Mouse (Mus musculus) kidney, postnatal 10 days (tissue): ENCODE data around the gene Fryl.
"Not testable (repeated sequence)": the region's sequence is repeated elsewhere in the genome, so short reads cannot be mapped to it uniquely, and the experiment has no call there.

ENCODE experiments used
- DNase-seq: peaks from one replicate; pipeline ENCODE4 v3.0.0; 2021; ENCODE audit warnings: mixed read lengths

Fryl gene

DNA sequence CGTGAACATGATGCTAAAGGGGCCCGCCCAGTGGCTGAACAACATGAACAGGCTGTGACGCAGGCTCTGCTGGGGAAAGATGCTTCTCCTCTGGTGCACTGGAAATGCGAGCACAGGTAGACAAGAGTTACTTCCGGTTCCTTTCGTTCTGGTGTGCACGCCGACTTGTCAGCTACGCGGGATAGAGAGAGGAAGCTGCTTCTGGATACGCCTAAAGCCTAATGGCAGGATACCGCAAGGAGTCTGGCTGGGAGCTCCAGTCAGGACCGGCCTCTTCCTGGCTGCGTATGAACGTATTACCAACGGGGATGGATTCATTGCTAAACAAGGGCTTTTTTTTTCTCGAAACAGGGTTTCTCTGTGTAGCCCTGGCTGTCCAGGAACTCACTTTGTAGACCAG, 167.3 kb downstream of the Fryl start:
- DNase-seq, result no peak

DNA sequence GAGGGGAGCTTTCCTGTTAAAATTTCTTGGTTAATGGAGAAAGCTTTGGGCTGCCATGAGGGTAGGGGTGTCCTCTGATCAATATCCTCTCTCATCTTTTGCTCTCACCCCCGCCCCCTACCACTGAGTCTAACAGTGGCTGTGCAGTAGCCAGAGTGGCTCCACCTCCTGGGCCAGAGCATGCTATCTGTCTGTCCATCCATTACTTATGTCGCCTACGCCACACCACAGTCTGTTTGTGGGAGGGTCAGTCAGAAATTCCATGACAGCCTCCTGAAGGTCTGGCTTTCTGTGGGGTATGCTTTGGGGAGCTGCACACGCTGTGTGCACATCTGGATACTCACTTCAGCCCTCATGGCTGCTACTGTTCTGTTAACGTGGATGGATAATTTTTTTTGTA, 174.9 kb downstream of the Fryl start:
- DNase-seq, result no peak

DNA sequence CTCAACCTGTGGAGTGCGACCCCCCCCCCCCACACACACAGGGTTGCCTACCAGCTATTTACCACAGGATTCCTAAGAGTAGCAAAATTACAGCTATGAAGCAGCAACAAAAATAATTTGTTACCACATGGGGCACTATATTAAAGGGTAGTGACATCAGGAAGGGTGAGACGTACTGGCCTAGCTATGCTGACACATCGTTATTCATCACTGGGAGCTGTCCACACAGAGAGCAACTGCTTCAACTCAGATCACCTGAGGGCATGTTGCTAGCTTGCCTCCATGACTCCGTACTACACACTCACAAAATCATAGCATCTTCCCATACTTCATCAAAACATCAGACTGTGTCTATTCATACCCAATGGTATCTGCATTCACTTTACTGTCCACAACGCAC, 176.6 kb downstream of the Fryl start:
- no peak for DNase-seq

DNA sequence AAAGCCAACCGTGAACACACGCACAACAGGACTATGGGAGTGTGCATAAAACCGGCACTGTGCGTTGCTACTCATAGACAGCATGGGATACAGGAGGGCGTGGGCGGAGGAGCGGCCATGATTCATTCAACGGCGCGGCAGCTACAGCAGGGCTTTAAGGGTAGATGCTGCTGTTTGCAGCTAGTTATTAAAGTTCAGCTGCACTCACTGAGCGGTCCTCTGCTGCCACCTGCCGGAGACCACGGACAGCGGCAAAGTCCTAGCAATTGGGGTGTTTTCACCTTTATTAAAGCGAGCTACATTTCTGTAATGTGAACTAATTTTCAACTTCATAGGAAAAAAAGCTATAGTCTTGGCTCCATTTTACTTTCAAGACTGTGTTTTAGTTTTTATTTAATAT, 185.1 kb downstream of the Fryl start:
- DNase-seq, result peak; percentile 91

DNA sequence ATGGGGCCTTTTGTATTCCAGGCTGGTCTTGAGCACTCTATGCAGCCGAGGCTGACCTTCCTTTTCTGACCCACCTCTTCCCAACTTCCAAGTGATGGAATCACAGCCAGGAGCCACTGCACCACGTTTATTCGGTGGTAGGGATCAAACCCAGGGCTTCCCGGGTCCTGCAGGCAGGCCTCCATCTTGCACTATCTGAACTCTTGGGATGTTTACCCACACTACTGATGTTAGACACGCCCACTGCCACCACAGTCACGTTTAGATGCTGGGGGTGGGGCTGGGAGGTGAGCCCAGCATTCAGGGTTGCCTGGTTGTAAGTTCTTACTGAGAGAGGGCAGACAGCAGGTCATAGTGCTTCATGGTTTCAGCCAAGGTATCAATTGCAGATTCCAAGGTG, 189.5 kb downstream of the Fryl start:
- no peak for DNase-seq

DNA sequence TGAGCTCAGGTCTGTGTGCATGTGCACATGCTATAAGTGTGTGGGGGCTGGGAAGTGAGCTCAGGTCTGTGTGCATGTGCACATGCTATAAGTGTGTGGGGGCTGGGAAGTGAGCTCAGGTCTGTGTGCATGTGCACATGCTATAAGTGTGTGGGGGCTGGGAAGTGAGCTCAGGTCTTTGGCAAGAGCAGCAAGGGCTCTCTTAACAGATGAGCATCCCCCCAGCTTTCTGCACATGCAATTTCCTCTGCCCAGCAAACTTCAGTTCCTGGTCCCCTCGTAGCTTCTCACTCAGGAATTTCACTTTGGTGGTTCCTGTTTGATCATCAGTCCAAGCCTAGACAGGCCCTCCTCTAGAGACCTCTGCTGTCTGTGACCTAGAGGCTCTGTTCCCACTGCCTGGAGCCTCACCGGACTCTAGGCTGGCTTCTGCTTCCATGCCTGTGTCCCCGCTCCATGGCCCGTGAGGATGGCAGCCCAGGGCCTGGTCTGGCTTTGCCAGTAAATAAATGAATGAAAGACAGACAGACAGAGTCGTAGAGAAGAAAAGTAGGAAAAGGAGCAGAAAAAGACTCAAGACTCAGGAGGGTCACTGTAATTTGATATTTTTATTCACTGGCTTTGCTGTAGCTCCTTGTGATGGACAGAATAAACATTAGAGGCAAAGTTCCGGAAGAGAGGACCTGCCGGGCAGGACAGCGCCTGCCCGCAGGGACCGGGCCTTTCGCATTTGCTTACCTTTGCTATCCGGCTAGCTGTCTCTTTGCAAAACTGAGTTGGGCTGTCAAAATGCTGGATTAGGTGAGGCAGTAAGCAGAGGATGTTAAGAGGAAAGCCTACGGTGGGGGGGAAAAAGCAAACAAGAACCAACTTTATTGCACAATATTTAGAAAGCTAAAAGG, 192.4 kb downstream of the Fryl start:
- DNase-seq, result no peak

DNA sequence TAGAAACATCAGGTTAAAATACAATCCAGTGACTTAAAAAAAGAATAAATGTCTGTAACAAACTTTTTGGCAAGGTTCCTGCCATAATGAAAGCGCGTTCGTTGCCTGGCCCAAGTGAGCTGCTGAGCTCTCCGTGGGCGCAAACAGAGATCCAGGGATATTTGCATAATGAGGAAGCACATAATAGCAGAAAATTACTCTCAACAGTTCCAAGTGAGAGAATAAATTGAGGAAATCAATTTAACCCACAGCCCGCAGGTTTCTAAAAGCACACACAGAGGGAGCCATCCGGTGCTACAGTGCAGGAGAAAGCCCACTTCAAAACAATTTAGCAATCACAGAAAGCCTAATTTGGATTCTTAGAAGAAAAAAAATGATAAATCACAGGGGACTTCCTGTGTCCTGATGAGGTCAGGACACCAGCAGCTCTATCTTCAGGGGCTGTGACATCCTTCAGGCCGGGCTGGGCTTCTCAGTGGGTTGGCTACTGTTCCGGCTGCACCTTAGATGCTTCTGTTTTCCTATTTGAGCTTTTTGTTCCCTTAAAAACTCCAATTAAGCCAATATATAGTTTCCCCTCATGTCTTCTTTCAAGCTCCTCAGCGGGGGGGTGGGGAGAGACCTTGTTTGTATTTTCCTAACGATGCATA, 194.8 kb downstream of the Fryl start:
- no peak for DNase-seq

DNA sequence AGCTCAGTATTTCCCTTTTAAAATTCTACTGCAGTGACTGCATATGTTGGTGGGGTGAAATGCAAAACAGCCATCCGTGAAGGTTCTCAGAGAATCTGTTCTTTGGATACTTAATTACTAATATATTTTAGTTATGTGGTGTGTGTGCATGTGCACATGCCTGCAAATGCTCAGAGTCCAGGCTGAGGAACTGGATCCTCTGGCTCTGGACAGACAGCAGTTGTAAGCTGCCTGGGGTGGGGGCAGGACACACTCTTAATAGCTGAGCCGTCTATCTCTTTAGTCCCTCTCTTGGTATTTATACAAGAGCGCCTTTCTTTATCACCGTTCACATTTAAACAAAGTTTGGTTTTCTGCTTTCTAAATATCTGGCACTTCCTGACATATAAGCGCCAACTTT, 199.5 kb downstream of the Fryl start:
- no peak for DNase-seq

DNA sequence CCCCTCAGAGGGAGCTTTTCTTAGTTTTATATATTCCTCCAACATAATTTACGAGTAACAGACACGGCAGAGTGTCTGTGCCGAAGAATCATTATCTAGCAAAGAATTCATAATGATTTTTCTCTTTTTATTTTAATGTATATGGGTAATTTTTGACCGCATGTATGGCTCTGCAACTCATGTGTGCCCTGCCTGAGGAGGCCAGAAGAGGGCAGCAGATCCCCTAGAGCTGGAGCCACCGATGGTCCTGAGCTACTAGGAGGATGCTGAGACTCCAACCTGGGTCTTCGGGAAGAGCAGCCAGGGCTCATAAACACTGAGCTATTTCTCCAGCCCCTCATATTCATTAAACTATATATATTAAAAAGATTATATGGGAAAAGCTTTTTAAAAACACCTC, 200.0 kb downstream of the Fryl start:
- peak; percentile 32 for DNase-seq

DNA sequence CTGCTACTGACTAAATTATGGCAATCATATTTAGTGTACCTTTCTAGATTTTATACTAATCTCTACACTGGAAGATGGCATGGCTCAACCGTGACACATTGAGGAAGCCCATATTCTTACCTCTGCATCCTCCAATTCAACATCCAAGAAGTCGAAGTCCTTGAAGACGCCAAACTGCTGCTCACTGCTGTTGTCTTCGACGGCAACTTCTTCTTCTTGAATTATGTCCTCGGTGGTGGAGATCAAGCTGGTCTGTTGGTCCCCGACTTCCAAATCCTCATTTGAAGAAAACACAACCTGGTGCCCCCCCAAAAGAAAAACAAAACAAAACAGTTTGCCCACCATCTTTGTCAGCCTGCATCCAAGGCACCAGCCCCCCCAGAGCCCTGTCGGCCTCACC, 202.5 kb downstream of the Fryl start:
- no peak for DNase-seq

DNA sequence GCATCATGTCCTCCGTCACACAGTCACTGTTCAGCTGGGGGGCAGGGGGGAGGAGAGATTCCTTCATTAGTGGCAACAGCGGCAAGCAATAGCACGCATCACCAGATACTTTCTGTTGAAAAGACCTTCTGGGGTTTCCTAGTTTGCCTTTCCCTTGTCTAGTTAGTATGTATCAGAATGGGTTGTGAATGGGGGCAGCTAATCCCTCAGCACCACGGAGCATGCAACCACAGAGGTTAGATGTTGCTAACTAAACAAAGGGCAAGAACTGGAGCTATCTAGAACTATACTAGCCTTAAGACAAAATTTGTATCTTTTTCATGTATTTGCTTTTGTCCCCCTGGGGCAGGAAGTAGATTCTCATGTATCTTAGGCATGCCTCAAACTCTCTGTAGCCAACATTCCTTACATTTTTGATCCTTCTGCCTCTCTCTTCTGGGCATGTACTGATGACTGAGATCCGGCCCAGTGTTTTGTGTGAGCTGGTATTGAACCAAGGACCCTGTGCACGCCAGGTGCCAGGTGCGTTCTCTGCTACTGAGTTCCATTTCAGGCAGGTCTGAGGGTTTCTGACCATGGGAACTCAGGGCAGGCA, 208.7 kb downstream of the Fryl start:
- no peak for DNase-seq

DNA sequence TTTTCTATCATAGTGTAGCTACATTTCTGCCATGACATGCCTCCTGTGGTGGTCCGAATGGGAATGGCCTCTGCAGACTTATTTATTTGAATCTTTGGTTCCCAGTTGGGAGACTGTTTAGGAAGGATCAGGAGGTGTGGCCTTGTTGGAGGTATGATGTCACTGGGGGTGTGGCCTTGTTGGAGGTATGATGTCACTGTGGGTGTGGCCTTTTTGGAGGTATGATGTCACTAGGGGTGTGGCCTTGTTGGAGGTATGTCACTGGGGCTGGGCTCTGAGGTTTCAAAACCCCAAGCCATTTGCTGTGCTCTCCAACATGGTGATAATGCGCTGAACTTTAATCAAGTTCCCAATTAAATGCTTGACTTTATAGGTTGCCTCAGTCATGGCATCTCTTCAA, 212.4 kb downstream of the Fryl start:
- DNase-seq, result no peak

DNA sequence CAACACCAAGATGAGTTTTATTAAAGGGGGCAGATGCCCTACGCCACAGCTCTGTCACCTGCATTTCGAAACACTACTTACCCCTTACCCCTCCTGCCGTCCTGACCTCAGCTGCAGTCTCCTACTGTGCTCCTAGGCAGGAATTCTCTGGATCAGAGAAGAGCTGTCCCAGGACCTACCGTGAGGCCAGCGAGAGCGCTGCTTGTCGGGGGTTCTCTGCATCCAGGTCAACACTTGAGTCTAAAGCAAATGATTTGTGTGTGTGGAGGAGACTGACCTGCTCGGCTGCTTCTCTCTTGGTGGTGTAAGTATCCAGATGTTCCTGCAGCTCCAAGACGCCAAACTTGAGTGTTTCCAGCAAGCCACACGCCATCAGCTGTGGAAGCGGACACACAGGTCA, 223.9 kb downstream of the Fryl start:
- DNase-seq, result no peak

DNA sequence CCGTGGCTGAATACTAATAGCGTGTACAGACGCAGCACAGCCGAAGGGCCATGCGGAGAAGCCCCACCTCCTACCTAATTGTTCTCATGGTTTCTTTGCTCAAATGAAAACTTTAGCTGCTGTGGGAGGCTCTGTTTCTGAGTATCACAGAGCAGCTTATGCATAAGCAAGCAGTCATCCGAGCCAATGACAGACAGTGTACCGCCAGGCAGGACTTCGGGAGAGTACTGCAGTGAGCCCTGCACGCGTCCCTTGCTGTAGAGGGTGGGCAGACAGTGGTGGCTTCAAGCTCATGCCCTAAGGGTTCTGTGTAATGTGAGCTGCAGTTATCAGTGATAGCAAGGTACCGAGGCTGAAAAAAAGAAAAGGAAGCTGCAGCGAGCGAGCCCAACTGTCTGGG, 227.8 kb downstream of the Fryl start:
- no peak for DNase-seq

DNA sequence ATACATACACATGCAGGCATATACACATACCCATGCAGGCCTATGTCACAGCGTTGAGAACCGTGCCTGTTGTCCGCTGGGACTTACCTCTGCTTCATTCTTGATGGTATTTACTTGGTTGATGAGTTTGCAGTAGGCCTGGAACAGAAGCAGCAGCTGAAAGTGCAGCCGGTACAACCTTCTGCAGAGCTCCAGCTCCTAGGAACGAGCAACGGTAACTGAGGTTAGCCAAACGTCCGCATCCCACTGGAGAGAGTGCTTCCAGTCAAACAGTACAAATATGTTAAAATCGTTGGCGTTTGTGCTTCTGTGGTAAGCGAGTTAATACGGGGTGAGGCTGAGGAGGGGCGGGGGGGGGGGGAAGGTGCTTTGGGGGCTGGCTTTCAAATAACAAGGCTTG, 232.6 kb downstream of the Fryl start:
- DNase-seq, result no peak

DNA sequence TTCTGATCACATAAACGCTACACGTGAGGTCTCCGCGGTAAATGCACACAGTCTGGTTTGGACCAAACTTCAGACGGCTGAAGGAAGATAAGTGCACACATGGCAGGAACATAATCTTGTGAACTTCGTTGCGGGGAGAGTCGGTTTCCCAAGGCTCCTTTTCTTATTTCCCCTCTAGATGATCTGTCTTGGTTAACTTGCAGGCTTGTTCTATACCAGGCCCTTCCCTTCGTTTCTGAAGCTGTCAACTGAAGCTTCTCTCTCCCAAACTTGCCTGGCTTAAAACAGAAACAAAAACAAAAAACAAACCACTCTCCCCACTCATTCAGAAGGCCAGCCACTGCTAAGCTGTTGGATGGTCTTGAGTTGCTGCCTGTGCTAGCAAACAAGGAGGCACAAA, 241.7 kb downstream of the Fryl start:
- no peak for DNase-seq

DNA sequence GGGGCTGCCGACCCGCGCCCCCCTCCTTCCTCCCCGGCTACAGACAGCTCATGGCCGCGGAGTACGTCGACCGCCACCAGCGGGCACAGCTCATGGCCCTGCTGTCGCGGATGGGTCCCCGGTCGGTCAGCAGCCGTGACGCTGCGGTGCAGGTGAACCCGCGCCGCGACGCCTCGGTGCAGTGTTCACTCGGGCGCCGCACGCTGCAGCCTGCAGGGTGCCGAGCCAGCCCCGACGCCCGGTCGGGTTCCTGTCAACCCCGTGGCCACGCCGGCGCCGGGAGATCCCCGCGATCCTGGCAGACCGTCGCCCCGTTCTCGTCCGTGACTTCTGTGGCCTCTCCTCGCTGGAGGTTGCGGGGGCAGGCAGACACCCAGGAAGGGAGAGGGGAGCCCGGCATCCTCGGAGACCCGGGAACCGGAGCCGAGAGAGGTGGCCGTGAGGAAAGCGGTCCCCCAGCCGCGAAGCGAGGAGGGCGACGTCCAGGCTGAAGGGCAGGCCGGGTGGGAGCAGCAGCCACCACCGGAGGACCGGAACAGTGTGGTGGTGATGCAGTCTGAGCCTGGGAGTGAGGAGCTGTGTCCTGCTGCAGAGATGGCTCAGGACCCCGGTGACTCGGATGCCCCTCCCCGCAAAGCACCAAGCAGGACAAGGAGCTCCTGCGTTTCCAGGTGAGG, 242.7 kb downstream of the Fryl start:
- DNase-seq, result peak; percentile 24

DNA sequence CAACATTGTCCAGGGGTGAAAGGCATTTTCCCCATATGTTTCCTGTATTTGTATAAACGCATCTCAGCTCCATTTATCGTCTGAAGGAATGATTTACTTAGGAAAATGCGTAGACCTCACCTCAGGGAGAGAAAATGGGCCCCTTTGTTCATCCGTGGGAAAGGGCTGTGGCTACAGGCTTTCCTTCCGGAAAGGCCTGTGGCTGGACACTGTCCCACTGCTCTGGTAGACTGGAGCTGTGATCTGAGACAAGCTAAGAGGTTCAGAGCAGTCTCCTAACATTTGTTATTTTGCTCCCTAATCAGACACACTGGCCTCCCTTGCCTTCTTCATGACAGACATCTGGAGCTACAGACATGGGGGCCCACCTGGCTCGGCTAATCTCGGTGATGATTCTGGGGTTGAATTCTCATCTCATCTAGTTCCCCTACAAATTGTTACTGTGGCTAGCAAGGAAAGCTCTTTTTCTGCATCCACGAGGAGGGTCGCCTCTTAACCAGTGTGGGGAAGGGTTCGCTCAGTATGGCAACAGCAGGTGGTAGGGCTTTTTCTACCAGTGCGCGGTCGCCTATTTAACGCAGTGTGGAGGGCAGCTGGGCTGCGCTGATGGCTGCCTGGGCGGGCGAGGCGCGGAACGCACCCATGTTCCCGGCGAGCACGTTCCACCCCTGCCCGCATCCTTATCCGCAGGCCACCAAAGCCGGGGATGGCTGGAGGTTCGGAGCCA, 243.4 kb downstream of the Fryl start:
- not testable (repeated sequence) for DNase-seq

DNA sequence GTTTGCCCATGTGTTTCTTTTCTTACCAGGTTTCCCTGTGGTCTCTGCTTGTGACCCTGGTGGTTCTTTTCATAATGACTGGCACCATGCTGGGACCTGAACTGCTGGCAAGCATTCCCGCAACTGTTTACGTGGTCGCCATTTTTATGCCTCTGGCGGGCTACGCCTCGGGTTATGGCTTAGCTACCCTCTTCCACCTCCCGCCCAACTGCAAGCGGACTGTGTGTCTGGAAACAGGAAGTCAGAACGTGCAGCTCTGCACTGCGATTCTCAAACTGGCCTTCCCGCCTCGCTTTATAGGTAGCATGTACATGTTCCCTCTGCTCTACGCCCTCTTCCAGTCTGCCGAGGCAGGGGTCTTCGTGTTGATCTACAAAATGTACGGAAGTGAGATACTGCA, 244.6 kb downstream of the Fryl start:
- DNase-seq, result not testable (repeated sequence)

DNA sequence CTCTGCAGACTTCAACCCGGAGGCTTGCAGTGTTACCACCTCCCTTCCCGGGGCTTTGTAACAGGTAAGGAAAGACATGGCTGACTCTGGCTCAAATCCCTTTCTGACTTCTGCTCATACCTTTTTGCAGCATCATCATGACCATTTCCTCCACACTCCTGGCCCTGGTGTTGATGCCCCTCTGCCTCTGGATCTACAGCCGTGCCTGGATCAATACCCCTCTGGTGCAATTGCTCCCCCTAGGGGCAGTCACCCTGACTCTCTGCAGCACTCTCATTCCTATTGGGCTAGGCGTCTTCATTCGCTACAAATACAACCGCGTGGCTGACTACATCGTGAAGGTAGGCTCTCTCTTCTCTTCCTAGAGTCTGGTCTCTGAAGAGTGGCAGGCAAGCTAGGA, 248.2 kb downstream of the Fryl start:
- not testable (repeated sequence) for DNase-seq

DNA sequence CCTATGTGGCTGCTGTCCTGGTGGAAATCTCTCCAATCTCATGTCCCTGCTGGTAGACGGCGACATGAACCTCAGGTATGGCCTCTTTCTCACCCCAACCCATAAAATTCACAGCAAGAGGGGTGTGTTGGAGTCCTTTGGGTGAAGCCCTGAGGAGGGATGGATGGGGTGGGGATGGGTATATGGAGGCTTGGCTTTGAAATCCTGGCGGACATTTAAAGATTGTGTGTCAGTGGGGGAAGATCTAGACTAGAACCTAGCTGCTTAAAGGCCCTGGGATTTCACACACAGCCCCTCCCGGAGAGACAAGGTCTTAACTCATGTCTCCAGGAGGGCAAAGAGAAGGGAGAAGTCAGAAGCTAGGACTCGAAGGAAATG, 248.8 kb downstream of the Fryl start:
- DNase-seq, result no peak

DNA sequence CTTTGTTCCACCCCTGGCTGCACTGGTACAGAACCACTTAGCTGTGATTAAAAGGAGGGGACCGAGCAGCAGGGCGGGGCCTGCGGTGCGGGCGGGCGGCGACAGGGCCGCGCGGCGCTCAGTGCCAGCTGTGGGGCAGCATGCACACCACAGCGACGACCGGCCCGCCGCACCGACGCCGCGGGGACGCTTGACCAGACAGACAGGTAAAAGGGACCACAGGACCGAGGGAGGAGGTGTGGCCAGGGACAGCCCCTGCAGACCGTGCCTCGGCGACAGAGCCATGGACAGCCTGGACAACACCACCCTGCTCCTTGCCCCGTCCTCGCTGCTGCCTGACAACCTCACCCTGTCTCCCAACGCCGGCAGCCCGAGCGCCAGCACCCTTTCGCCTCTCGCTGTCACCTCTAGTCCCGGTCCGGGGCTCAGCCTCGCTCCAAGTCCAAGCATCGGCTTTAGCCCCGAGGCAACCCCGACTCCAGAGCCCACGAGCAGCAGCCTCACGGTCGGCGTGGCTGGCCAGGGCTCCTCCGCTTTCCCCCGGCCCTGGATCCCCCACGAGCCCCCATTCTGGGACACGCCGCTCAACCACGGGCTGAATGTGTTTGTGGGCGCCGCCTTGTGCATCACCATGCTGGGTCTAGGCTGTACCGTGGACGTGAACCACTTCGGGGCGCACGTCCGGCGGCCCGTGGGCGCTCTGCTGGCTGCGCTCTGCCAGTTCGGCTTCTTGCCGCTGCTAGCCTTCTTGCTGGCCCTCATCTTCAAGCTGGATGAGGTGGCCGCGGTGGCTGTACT, 249.4 kb downstream of the Fryl start, which contains the start of gene Slc10a4:
Gene Slc10a4, plus strand, starts transcription at position 100 of the 798 bp plus-strand sequence.
- peak; percentile 33 for DNase-seq
